Mouse (Mus musculus) adrenal gland (tissue): ENCODE measurements around the gene Apela.
"Not testable (repeated sequence)": the region's sequence is repeated elsewhere in the genome, so short reads cannot be mapped to it uniquely, and the experiment has no call there.

ENCODE experiments used
- intact Hi-C: fragments of 180-260 bp; cut with DNase I; formaldehyde crosslinking; loops from one replicate; pipeline ENCODE4 v1.15.1; 2025

Apela gene

DNA sequence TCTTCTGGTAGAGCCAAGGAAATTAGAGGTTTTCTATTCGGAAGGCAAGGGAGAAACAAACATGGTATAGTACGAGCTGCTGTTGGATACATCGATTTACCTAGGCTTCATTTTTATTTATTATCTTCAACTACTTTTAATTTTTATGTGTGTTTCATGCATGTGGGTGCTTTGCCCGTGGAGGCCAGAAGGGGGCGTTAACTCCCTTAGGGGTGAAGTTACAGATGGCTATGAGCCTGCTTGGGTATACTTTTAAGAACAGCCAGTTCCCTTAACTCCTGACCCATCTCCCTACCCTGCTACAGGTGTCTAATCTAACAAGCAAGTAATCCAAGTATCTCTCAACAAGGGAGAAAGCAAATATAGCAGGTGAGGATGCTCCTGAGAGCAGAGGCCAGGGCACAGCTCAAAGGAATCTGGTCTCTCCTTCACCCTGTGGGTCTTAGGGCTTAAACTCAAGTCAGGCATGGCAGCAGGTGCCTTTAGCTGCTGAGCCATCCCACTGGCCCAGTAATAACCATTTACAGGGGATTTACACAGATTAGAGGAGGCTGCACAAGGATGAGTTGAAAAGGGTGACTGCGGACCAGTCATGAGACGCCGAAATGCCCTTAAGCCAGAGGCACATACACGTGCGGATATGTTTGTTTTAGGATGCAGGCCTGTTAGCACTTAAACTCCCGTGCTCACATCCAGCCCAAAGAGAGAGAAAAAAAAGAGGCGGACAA, 8.0 kb downstream of the Apela start:
- intact Hi-C loops = no loop called here

DNA sequence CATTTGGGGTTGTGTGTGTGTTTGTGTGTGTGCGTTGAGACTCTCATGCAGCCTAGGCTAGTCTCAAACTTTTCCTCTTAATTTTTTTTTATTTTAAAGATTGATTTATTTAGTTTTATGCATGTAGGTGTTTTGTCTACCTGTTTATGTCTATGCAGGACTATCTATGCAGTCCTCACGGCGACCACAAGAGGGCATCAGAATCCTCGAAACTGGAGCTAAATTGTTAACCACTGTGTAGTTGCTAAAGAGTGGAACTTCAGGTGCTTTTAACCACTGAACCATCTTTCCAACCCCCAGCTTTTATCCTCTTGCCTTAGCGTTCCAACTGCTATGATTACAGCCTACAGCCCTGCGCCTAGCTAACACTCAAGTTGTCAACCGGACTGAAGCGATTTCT, 14.7 kb downstream of the Apela start:
- intact Hi-C loops = loop anchor here (2.0 kb wide), 1 partner anchor 88 kb away; no protein-coding TSS in a partner anchor

DNA sequence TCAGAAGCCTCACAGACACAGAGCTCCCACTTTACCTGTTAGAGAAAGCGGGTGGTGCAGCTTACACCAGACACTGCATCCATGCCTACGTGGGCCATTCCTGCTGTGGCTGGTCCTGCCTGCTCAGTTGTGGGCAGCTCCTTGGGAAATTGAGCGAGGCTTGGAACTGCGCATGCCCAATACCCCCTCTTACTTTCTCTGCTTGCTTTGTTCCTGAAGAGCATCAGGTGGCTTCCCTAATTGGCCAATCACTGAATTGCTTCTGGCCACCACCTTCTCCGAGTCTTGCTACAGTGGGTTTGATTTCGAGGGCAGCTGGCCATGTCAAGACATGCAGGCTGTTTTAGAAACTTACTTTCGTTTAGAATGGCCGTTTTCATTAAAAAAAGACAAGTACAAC, 18.7 kb downstream of the Apela start, which contains the start of the genes Trim61 and Trim60:
Gene Trim61 (minus strand): TSS at position 101 of the 400 bp plus-strand sequence.
Gene Trim60 (minus strand): TSS at position 162 of the 400 bp plus-strand sequence.
- intact Hi-C loops = no loop called here

- intact Hi-C loops = not testable (repeated sequence)
Measured at GRCm38 (mm10) chr8:65007616-65008015, 29.5 kb downstream of the Apela start.

GRCm38 (mm10) chr8:64998806-64999365, 38.2 kb downstream of the Apela start:
- intact Hi-C loops = no loop called here

DNA sequence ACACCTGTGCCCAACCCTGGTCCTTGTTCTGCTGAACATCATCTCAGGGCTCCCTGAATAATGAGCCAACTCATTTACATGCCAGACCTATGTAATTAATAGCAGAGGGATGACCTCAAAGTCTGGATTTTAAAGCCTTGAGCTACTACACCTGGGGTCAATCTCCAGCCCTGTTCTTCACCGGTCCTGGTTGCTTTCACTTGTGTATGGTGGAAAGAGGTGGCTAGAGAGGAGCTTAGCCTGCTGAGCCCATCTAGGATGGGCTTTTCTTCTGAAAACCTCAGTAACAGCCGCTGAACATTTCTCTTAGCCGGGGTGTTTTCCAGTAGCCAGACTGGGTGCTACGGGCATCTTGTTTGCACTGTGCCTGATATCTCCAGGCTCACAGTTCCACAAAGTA, 49.4 kb downstream of the Apela start, which contains the start of gene Trim75:
Gene Trim75 (minus strand): TSS at position 101 of the 400 bp plus-strand sequence.
- intact Hi-C loops = no loop called here

DNA sequence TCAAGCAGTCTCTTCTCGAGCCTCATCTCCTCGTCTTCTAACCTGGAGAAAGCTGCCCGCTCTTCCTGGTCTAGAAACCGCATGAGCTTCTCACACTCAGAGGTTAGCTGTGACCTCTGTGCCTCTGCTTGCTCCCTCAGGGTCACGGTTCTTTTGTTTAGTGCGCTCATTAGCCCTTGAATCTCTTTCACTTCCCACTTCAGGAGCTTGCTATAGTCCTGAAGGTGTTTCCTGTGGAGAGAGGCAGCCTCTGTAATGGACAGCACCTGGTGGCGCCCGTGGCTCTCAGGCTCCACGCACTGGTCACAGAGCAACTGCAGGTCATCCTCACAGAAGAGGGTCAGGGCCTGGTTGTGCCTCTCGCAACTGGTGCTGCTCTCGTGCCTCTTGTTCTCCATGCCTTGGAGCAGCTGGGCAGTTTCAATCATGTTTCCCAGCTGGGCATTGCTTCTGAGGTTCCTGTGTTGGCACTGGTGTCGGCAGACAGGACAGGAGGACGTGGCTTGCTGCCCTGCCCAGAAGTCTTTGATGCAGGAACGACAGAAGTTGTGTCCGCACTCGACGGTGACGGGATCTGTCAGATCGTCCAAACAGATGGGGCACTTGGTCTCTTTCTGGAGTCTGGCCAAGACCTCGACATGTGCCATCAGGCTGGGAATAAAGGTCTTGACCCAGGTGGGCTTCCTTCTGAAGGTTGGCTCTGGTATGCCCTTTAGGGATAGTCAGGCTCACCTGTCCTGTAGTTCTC, 53.8 kb downstream of the Apela start:
- intact Hi-C loops = no loop called here
